Mouse (Mus musculus) cerebellum, adult 9-10 months (tissue): ENCODE measurements around the gene Kcnk12.

ENCODE experiments used
- DNase-seq: peaks from one replicate; pipeline ENCODE4 v3.0.0; 2022

The Kcnk12 gene

GRCm38 (mm10) chr17:87698996-87699765 is 98.6 kb downstream of the Kcnk12 start:
- no peak for DNase-seq

GRCm38 (mm10) chr17:87696814-87697213 is 101.0 kb downstream of the Kcnk12 start:
- no peak for DNase-seq

DNA sequence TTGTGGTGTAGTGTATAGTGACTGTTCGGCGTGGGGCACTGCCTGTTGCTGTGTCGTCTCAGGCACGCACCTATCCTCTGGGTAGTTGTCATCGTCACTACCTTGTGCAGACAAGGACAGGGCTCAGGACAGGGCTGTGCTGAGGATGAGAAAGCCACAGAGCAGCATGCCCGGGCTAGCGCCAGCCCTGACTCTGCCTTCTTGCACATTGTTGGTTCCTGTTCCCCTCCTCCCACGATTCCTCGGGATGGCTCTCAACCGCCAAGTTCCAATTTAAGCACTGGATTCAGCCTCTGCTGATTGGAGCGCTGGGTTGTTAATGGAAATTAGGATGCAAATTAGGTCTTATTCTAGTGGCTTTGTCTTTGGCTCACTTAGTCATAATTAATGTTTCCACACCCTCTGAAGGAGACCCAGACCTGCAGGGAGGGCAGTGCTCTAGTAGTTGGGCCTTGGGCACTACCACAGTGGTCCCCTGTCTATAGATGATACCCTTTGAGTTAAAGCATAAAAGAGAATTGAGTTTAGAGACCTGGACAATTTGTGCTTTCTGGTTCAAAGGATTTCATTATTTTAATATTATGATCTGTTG is 101.8 kb downstream of the Kcnk12 start:
- no peak for DNase-seq
